Mouse (Mus musculus) WW6 (cell line): ENCODE measurements around the gene Slamf6.
"Not testable (repeated sequence)": the region's sequence is repeated elsewhere in the genome, so short reads cannot be mapped to it uniquely, and the experiment has no call there.

Source experiments
- DNase-seq: peaks from one replicate; pipeline ENCODE4 v3.0.0-alpha.2; 2013; ENCODE audit warnings: low read depth, low spot score

The Slamf6 gene

DNA sequence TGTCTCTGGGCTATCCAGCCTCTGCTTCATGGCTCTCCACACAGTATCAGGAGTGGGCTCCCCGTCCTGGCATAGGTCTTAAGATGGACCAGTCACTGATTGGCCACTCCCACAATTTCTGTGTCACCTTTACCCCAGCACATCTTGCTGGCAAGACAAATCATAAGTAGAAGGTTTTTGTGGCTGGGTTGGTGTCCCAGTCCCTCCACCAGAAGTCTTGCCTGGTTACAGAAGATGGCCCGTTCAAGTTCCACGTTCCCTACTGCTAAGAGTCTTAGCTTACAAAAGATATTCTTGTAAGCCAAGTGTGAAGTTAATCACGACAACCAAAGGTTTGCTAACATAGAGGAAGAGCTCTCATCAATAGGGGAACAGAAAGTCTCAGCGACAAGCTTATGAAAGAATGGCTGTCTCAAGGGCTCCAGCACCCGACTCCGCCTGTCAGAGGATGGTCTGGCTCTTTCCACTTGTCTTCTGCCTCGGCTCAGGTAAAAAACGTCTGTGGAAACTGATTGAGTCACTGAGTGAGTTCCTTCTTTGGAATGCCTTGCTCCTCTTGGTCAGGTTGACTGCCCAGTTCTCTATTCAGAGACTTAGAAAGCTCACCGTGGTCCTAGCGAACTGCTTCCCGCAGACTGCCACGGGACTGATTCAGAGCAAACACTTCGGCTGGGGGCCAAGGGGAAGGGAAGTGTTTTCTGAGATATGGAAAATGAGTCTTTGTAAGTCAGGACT is at the start of gene Slamf6:
Slamf6 (plus strand) TSS at position 211 of the 735 bp plus-strand sequence.
- no peak for DNase-seq

DNA sequence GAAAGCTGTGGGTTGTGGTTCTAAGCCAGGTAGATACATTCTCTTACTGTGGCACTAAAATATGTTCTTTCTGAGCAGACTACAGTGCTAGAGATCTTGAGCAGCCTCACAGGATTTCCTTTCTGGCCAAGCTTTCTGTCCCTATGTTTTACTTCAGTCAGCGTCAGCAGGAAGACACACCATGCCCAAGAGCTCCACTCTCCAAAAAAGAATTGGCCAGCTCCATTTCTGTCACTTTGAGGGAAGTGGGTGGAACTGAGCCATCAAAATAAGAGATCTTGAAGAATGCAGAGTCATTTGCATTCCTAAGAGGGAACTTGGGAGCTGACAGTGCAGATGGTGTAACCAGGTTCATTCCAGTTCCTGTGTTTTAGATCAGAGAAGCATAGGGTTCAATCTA is 30.3 kb upstream of the Slamf6 start:
- DNase-seq = no peak

DNA sequence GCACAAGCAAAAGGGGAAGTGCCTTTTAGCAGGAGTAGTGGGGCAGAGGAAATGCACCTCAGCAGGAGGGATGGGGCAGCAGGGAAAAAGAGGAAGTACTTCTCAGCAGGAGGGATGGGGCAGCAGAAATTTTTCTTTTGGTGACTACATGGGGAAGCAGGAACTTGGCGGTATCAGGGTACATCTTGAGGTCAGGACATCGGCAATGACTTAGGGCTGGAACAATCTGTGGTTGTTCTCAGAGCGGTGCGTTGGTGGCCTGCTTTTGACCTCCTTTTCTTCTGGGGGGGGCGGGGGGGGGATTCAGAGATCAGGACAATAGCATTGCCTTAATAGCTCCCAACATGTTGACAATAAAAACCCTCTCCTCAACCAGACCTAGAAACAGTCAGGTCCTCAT is 22.0 kb upstream of the Slamf6 start, which contains the start of gene Gm10521:
Gm10521 (plus strand) TSS at position 301 of the 400 bp plus-strand sequence.
- not testable (repeated sequence) for DNase-seq

DNA sequence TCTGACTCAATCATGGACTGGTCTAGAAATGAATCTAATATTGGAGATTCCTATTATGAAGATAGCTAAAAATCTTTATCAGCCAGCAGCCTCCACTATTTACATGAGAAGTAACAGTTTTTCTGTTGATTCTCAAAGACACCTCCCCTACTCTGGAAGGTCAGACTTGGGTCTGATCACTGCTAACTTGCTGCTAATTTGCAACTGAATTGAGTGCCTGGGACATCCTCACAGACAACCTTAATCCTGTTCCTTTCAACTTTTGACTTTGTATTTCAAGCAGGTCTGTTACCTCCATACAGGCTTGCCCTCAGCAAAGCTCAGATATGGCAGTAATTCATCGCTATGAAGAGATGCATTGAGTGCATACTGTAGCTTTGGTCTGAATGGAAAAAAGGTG is 13.3 kb upstream of the Slamf6 start:
- DNase-seq = no peak

DNA sequence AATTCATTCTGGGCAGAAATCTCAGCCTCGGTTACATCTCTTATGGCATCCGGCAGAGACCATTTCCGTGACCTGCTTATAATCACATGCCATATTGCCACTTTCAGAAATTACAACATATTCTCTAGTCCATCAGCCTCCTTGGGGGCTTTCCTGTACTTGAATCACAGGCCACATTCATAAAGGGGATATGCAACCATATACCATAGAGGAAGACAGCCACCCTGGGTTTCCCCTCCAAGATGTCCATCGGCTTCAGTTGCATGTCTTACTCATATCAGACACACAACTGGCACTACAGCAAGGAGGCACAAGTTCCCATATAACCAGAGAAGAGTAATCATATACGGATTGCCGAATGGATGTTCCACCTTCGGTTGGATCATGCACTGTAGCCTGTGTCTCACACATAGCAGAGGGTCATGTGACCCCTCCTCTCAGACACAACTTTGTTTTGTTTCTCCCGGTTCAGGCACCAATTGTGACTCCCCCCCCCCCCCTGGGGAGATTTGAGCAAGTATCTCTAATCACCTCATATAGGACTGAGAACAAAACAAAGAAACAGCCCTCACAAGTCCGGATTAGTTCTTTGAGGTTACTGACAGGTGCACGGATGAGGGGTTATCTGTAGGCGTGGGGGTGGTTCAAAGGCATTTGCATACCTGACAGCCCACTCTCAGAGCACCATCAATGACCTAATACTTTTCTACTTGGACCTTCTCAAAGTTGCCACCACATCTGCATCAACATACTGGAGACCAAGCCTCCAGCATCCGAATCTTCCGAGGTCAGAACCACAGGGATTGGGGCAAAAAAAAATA is 1.5 kb upstream of the Slamf6 start:
- no peak for DNase-seq

DNA sequence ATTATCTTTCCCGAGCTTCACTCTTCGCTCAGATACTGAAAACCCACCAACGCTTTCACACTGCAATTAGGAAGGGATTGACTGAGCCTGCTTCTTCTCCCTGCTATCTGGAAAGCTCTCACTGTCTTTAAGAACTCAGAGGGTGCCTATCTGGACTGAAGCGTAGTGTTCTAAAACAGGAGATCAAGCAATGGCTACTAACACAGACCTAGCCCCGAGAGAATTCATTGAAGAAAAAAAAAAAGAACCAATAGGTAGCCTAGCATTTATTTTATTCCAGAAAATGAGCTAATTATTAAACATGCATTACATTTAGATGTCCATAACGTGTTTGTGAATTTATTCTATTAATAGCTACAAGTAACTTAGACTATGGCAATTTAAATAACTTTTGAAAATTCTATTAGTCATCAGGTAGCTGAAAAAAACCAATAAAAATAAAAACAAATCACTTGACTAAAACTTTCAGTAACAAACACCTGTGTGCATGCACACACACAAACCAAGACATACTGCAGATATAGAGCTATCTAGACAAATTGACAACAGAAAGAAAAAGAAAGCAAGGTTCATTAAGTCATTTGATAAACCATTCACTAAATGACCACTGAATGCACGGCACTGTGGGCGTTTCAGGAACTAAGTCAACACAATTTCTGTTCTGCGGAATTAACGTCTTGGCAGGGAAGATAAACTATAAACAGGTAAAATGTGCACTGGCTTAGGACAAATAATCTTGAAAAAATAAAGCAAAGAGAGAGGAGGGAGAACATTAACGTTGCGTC is 1.0 kb downstream of the Slamf6 start:
- DNase-seq = no peak

DNA sequence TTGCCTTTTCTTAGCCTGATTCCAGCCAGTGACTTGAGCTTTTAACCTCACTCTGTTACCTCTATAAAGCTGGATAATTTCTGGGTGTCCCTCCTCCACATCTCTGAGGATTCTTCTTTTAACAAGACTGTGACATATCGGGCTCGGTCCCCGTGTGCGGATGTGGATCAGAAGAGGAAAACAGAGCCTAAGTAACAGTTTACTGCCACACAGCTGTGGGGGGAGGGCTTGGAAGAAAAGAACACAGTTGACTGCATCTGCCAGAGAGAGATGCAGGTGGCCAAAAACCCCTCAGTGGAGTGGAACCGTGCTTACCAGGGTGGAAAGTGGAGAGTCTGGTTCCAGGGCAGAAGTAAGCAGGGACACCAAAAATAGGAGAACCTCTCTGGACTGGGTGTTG is 1.9 kb downstream of the Slamf6 start:
- no peak for DNase-seq

DNA sequence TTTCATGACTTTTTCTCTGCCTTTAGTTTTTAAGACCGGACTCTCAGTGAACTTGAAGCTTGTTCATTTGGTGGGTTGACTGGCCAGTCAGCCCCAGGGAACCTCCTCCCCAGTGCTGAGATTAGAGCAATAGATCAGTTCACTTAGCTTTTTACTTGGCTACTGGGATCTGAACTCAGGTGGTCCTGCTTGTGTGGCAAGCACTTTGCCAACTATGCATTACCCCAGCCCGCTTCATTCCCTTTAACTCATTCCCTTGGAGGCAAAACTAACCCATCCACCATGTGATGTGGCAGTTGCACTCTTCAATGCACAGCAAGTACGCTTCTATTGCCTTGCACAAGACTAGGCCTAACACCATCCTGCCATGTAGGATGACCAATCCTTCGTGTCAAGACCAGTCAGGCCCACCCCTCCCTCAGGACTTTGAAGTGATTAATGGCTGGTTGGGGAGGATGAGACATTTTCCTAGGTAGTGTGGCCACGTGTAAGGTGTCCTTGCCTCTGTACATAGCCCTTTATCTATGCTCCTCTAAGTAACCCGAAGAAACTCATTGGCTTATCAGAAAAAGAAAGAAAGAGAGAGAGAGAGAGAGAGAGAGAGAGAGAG is 2.7 kb downstream of the Slamf6 start:
- no peak for DNase-seq

DNA sequence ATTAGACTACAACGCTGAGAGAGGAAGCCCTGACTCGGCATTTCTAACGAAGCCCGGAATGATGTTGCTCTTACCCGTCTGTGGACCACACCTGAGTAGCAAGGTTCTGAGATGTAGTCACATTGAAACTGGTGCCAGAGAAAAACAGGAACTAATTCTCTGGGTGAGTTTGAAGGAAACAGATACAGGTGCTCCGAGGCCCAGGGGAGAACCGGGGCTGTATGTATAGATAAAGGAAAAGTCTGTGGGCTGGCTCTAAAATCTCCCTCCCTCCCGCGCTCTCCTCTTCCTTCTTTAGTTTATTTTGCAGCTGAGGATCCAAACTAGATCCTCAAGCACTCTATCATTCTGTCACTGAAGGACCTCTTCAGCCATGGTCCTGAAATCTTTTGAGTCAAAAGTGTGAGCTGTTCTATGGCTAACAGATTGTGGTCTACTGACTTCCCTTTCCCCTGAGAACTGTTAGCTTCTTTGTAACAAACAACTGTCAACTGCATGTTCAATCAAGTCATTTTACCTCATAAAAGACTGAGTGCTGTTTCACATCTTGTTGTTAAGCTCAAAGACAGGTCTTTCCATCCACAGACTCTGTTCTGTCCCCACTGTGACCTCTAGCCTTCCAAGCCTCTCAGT is 3.8 kb downstream of the Slamf6 start:
- no peak for DNase-seq

DNA sequence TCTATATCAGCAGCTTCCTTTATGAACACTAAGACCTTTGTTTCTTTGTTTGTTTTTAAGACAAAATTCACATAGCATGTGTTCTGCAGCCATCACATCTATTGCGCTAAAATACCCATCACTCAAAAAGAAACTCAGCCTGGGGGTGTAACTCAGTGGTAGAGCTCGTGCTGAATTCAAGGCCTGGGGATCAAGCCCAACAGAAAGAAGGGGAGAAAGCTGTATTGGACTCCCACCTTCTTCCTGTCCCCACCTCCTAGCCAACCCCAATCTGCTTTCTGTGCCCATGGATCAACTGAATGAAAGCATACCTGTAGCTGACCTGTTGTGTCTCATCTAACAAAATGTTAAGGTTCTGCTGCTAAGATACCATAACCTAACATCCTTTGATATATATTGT is 4.3 kb downstream of the Slamf6 start:
- DNase-seq = no peak

DNA sequence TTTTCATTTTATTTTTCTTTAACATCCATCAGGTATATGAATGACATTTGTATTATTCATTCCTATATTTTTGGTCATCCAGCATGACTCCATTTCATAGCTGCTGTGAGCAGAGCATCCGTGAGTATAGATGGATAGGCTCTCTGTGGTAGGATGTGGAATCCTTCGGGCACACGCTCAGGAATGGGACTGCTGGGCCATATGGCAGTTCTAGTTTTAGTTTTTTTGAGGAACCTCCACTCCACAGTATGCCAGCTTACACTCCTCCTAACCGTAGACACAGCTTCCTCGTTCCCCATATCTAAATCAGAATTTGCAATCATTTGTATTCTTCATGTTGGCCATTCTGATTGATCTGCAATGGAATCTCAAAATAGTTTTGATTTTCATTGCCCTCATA is 5.5 kb downstream of the Slamf6 start:
- DNase-seq = no peak

DNA sequence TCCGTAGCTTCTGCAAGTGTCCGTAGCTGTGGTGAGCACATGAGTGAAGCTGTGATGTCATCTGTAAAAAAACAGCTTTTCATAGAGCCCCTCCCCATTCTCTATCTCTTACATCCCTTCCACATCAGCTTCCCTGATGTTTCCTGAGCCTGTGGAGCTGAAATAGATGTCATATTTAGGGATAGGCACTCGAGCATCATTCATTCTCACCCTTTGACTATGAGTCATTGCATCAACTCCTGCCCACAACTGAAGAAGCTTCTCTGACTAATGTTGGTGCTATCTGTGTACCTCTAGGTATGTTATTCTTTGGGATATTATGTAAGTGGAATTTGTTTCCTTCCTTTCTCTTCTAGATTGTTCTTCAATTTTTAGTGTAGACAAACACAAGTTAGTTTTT is 7.6 kb downstream of the Slamf6 start:
- DNase-seq = no peak

DNA sequence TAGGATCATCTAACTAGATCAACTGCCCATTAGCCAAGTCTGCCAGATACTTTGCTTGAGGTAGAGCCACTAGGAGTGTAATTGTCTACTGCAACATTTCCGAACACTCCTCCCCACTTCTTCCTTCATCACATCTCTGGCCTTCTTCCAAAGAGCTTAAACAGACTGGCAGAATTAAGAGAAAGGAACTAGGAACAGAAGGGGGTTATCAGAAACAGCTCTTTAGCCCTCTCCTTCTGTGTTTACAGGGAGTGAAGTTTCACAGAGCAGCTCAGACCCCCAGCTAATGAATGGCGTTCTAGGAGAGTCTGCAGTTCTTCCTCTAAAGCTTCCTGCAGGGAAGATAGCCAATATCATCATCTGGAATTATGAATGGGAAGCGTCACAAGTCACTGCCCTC is 16.5 kb downstream of the Slamf6 start:
- DNase-seq = no peak

DNA sequence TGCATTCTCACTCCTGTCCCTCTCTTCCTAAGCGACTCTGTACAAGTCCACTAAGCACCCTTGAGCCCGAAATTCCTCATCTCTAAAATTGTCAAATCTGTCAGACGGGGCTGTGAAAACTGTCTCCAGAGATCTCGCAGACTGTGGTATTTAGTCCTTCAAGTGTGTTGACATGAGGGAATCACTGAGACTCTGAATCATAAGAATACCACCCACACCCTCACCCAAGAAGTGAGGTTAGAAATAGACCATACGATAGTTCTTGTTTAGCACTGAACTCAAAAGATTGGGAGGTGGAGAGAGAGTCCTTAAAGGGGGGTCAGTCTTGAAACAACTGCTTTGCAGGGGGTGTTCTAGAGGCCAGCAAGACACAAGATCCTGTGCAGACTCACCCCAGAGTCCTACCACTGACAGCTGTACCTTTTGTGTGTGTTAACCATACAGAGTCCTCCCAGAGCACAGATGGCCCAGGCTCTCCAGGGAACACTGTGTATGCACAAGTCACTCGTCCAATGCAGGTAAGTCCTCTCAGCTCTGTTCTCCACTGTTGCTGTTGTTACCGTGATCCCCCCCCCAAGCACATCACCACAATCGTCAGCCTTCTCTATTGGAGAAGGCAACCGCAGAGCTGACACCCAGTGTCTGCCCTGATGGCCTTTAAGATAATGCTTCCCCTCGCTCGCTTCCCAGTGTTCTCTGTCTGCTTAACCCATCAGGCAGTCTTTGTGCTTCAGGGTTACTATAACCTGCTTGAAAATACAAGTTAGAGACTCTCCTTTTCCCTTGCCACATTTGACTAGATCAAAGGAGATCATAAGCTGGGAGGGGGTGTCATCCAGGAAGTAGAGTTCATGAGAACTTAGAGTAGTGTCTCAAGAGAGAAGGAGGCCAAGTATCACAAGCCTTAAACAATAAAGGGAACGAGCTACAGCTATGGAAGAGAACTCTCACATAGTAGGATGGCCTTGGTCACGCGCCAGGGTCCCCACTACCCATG is 21.9 kb downstream of the Slamf6 start:
- no peak for DNase-seq

DNA sequence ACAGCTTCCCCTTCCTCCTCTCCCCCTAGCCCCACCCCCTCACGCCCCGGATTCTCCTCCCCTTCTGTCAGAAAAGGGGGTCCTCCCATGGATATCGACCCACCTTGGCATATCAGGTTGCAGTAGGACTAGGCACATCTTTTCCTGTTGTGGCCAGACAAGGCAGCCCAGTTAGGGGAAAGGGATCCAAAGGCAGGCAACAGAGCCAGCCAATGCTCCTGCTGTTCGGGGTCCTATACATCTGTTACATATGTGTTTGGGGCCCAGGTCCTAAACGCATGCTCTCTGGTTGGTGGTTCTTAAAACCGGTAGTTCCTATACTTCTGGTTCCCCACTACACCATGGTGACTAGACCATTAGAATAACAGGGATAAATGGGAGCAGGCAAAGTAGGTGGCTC is 23.3 kb downstream of the Slamf6 start:
- no peak for DNase-seq

DNA sequence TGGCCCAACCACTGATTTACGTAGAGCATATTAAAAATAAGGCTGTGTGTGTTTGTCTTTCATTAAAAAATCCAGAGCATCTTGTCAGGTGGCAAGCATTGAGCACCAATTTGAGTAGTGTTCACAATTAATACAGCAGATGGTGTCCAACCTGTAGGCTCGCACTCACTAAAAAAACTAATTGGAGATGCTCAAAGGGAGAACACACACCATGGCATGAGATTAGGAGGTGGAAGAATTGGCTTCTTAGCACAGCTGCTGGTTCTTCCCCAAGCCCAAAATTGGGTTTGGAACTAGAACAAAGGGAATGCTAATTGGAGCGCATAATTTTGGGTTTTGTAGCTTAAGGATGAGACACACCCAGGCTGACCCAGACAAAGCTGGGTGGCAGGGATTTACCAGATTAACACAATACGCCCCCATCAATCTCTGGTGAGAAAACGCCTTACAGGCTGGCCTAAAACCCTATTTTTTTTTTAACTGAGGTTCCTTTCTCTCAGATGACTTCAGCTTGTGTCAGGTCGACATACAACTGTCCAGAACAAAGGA is 29.2 kb downstream of the Slamf6 start:
- DNase-seq = no peak

DNA sequence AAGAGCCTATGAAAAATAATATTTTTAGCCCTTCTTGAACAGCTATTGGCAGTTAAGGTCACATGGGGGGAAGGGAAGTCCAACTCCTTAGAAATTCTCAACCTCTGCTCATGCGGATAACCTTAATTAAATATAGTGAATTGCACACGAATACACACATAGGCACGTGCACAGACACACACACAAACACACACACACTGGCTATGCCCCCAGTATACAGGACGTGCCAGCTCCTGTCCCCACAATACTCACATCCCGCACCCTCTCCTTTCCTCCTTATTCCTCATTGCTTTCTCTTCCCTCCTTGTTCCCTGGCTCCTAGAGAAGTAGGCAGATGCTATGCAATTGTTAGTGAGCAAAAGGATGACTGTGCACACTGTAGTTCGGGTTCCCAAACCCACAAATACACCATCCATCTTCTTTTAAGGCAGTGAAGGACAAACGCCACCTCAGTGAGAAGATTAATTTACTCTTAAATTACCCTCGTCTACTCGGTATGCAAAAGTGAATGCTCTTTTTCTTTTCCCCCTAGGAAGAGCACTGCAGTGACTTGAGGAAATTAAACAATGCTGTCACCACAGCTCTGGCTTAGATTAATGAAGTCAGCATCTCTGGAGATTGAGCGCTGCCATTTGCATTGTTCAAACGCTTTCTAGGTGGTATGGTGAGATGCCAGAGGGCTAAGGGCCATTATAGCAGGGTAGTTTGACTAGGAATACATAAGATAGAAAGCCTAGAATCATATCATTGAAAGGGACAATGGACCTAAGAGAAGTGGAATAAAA is 31.0 kb downstream of the Slamf6 start:
- no peak for DNase-seq

DNA sequence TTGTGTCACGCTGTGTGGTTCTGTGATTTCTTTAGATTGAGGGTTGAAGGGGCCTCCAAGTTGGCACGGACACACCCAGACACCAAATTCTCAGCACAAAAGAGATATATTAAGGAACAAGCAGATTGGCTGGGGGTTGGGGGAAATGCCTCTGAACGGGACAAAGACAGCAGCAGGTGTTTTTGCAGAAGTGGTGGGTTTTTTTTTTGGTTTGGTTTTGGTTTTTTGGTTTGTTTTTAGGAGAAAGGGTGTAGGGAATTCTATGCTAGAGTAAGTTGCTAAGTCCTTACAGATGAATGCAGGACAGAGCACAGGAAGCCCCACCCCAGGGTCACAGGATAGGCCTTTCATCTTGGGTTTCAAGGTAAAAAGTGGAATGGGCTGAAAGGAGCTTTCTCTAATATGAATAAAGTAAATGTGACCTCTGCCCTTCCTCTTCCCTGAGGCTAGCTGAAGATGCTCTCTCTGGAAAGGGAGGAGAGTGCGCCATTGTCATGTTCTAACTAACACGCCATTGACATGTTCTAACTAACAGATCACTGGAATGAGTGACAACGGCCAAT is 31.7 kb downstream of the Slamf6 start:
- DNase-seq = no peak

DNA sequence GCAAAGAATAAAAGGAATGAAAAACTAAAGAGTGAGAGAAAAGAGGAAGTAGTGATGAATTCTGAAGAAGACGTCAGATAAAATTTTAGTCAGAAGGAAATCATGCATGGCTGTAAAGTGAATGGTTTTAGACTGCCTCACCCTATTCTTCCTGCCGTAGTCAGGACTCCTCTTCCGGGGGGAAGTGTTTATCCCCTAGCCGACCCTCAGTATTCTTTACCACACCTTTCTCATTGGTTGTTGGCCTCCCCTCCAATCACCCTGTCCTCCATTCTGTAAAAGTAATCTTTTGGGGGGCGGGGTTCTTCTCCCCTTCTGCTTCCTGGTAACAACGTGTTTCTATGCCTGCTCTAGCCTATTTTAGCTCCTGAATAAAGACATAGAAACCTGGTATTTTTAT is 37.8 kb downstream of the Slamf6 start:
- no peak for DNase-seq
